Mouse (Mus musculus) right cerebral cortex, adult 2 months (tissue): Measurements from ENCODE around the gene Prl2c5.
"Not testable (repeated sequence)": the region's sequence is repeated elsewhere in the genome, so short reads cannot be mapped to it uniquely, and the experiment has no call there.

Source experiments
- DNase-seq, 2 experiments: peaks; one replicate each; pipeline ENCODE4 v3.0.0; 2021 to 2022; ENCODE audit warnings: low spot score in 2 of 2

The Prl2c5 gene

DNA sequence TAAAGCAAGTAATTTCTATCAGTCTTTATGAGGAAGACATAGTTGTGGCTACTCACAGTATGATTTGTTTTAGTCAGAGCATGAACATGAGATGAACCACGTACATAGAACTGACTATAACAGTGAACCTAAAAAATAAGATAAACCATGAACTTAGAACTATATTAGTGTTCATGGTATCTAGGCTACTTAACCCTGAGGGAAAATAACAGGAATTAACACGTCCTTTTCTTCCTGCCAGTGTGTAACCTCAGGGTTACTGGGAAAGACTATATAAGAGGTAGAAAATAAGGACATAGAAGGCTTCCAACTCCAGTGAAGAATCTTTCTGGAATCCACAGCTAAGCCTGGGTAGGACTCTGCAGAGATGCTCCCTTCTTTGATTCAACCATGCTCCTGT is at the start of gene Prl2c5:
Gene Prl2c5 (plus strand): TSS at position 301 of the 400 bp plus-strand sequence.
- not testable (repeated sequence) for DNase-seq

DNA sequence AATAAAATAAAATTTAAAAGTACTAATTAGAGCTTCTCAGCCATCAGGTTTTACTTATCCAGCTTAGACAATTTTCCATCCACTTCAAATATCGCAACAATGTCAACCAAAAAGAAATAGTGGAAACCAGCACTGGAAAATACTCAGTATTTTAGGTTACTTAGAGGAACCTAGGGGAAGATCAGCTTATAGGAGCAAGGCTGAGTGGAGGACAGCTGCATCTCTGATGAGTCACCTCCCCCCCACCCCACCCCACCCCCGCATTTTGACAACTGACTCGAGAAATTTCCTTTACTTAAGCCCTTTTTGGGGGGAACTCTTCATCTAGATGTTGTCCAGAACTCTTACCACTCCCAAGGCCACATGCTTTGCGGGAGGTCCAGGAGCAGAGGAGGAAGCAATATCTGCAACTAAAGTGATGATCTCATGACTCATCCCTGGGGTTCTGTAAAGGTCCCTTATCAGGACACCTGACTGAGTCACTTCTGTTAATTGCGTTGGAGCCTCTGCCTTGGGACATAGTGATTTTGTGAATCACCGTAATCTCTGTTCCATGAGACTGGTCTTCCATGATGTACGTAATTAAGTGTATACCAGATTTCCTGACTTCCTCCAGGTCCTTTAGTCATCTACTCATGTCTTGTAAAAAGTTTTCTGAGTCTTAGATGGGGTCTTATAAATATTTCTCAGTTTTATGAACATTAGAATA is 19.6 kb upstream of the Prl2c5 start:
- not testable (repeated sequence) for DNase-seq

DNA sequence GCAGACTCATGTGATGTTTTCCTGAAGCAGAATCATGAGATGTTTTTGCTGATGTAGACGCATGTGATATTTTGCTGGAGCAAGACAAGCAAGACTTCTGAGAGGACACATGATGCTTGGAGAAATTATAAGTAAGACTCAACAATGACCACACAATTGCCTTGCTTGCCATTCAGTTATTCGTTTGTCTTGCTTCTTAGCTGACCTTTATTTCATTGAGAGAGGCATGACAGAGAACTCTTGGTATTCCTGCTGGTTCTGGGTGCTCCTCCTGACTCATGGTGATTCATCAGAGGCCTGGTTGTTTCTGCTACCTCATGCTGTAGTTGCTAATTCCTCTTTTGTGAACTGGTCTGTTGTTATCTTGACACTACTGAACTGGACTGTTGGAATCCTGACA is 13.9 kb upstream of the Prl2c5 start:
- not testable (repeated sequence) for DNase-seq

DNA sequence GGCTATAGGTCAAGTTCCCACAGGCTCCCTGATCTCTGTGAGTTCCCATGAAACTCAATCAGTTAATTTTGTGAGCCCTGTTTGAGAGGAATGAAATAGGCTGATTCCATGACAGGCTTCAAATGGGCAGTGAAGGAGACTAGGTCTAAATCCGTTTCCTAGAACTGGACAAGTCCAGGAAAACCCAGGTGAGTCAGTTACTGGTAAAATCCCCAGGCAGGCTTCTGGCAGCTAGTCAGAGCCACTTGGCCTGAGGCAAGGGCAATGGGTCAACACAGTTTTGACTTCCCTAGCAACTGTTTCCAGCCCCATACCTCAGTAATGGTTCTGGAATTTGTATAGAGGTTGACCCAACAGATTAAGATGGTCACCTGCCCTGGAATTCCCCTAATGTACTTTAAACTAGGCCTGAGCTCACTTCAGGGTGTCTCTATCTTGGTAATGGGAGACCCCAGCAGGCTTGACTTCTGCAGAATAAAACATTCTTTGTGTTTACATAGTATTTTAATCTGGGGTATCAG is 8.8 kb upstream of the Prl2c5 start:
- not testable (repeated sequence) for DNase-seq

DNA sequence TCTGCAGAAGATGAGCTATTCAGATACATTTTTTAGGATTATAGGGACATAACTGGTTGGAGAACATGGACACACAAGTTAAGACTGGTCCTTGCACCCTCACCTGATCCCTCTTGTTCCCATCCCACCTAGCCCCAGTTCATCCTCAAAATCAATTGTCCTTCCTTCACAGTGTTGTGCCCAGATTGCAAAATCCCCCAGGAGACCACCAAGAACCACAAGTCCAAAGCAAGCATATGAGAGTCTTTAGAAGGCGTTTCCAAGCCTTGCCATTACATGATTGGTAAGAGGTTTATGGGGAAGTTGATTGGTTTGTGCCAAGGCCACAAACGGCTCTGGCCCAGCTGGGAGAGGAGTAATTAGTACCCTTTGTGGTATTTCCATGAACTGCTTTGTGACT is 6.8 kb upstream of the Prl2c5 start:
- DNase-seq, result not testable (repeated sequence)

DNA sequence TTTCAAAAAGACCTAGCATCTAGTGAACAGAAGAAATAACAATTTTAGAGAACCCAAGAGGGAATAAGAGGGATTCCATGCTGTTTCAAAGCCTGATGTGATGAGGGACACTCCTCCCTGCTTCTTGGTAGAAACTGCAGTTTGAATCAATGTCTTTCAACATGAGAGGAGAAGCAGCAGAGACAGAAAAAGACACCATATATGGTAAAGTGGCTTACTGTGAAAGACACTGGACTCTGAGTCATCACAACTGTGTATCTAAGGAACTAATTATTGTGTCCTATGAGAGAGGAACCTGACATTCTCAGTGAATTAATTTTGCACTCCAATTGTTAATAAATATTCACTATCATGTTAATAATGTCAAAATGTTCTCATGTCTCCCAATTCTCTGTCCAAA is 28.7 kb downstream of the Prl2c5 start:
- not testable (repeated sequence) for DNase-seq

DNA sequence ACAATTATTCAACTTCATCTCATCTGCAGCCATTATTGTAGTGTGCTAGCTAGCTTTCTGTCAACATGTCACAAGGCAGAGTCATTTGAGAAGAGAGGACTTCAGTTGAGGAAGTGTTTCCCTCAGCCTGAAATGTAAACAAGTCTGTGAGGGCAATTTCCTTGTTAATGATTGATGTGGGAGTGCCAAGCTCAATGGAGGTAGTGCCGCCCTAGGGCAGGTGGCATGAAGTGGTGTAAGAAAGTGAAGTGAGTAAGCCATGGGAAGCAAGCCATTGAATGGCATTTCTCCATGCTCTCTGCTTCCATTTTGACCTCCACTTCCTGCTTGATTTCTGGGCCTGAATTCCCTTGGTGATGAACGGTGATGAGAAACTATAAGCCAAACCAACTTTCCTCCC is 33.8 kb downstream of the Prl2c5 start:
- DNase-seq, result not testable (repeated sequence)

DNA sequence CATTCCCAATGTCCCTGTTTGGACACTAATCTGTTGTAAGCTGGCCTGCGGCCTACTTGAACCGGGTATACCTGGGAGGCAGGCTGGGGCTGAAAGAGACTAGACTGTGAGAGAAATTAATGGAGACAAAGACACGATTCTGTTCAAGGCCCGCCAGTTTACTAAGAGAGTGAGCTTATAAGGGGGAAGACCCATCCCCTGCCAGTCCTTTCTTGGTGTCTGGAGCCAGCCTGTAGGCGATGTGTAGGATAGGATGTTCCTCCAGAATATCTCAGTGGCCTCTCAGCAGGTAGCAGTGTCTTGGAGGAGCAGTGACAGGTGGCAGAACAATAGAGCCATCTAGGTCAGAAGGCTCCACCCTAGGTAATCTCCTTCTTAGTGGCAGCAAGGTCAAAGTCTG is 37.7 kb downstream of the Prl2c5 start:
- DNase-seq, result not testable (repeated sequence)

DNA sequence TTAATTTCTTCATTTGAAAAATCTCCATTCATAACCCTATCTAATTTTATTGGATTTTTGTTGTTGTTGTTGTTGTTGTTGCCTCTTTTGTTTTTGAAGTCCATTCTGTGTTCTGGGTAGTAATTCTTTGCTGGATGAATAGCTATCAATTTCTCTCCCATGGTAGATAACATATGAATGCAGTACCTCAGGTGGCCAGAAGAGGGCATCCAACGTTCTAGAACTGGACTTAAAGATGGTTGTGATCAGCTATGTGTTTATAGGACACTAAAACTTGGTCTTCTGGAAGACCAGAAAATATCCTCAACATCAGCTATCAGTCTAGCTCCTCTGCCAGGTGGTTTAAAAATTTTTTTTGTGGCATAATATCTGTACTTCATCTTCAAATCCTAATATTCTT is 54.9 kb downstream of the Prl2c5 start:
- peak; percentile 43 to 59 for DNase-seq
